Mouse (Mus musculus) ZHBTc4 (cell line): ENCODE measurements around the gene Il12rb2.

Source experiments
- DNase-seq: peaks from one replicate; pipeline ENCODE4 v3.0.0-alpha.2; 2011; ENCODE audit warnings: low read depth, low spot score

The Il12rb2 gene

GRCm38 (mm10) chr6:67296126-67296525 is 79.9 kb downstream of the Il12rb2 start:
- peak; percentile 33 for DNase-seq

GRCm38 (mm10) chr6:67292042-67292623 is 83.9 kb downstream of the Il12rb2 start:
- no peak for DNase-seq

- DNase-seq, result no peak
Measured at GRCm38 (mm10) chr6:67282897-67283296, 93.1 kb downstream of the Il12rb2 start.

- DNase-seq, result no peak
Measured at GRCm38 (mm10) chr6:67281614-67282197, 94.3 kb downstream of the Il12rb2 start.

GRCm38 (mm10) chr6:67277944-67278343 is 98.0 kb downstream of the Il12rb2 start:
- no peak for DNase-seq

- no peak for DNase-seq
Measured at GRCm38 (mm10) chr6:67269459-67269858, 106.5 kb downstream of the Il12rb2 start.

- DNase-seq, result no peak
Measured at GRCm38 (mm10) chr6:67268983-67269382, 107.0 kb downstream of the Il12rb2 start.

- DNase-seq, result no peak
Measured at GRCm38 (mm10) chr6:67268245-67268612, 107.8 kb downstream of the Il12rb2 start.

- peak; percentile 78 for DNase-seq
Measured at GRCm38 (mm10) chr6:67267408-67268244, 108.4 kb downstream of the Il12rb2 start.

- peak; percentile 100 for DNase-seq
Measured at GRCm38 (mm10) chr6:67266664-67267407, 109.2 kb downstream of the Il12rb2 start.

GRCm38 (mm10) chr6:67266159-67266657 is 109.8 kb downstream of the Il12rb2 start:
- DNase-seq, result peak; percentile 69

GRCm38 (mm10) chr6:67264935-67265334 is 111.1 kb downstream of the Il12rb2 start:
- no peak for DNase-seq

- DNase-seq, result no peak
Measured at GRCm38 (mm10) chr6:67251095-67251494, 124.9 kb downstream of the Il12rb2 start.

- no peak for DNase-seq
Measured at GRCm38 (mm10) chr6:67244451-67244850, 131.5 kb downstream of the Il12rb2 start.

- DNase-seq, result peak; percentile 32
Measured at GRCm38 (mm10) chr6:67243765-67244420, 132.1 kb downstream of the Il12rb2 start.
